Mouse (Mus musculus) lung, postnatal 10 days (tissue): Measurements from ENCODE around the gene Podn.

Experiments
- DNase-seq: peaks from one replicate; pipeline ENCODE4 v3.0.0; 2021

Podn gene

GRCm38 (mm10) chr4:108077224-108077955, 18.9 kb downstream of the Podn start:
- no peak for DNase-seq

- no peak for DNase-seq
Observed at GRCm38 (mm10) chr4:108074204-108074823, 21.9 kb downstream of the Podn start.

DNA sequence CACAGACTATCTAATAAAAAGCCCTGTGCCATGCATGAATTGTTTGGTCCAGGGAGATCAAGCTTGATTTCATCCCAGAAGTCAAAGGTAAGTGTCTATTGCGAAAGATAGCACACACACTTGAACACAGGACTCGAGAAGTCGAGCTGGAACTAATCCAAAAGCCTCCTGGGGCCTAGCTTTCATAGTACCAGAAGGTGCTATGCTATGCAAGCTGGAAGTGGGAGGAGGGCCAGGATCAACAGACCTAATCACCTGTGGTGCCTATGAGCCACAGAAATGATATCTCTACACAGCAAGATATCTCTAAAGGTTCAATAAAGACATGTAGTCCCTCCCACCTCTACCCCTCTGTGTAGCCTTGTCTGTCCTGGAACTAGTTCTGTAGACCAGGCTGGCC, 24.2 kb downstream of the Podn start:
- DNase-seq: peak; percentile 47

DNA sequence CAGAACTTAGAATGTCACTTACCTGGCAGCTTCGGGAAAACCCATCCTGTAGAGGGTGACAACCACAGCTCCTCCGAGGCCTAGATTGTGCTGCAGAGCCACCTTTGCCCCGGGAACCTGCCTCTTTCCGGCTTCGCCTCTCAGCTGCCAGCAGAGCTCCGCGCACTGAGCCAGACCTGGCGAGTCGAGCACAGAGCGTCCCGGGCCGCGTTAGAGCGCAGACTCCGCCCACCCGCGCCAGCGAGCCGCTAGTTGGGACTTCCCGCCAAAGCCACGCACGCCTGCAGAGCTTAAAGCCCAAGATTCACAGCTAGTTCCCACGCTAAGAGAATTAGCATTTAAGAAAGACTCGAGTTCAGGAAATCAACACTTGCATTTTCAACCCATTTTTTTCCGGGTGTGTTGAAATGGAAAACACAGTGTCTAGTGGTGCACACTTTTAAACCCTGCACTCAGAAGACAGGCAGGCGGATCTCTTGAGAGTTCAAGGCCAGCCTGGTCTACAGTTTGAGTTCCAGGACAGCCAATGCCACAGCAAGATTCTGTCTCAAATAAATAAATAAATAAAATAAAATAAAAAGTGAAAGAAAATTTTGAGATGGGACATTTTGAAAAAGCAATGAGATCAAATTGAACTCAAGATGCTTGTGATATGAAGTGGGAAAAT, 24.9 kb downstream of the Podn start:
- peak; percentile 98 for DNase-seq

GRCm38 (mm10) chr4:108070723-108071122, 25.5 kb downstream of the Podn start:
- peak; percentile 14 for DNase-seq

DNA sequence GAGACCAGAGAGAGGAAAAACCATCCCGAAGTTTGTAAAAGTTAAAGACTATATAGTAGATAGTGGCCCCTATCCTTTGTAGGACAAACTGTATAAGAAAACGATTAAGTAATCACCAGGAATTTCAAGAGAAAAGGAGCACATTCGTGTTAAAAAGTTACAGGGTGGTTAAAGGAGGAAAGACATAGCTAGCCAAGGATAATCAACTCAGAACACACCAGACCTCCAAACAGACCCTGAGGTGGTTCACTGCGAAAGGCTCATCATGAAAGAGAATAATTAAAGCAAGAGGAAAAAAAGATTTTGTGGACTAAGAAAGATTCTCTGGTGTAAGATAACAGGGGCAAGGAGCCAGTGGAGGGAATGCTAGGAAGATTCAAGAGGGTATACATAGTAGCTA, 26.0 kb downstream of the Podn start:
- DNase-seq: no peak

- DNase-seq: no peak
Observed at GRCm38 (mm10) chr4:108068081-108068480, 28.2 kb downstream of the Podn start.

DNA sequence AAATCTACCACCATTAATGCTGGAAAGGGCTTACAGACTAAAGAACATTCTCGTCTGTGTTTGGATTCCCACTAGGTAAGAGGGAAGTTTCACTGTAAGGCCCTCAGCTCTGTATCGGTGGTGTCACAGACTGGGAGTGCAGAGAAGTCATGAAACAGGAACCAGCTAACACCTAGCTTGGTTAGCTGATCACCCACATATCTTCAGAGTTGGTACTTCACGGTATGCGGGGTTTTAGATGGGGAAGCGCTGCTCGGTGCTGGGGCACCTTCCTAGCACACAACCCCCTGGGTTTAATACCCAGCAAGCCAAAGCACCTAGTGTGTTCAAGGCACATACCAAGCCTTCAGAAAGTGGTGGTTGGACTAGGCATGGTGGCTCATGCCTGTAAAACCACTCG, 29.0 kb downstream of the Podn start:
- DNase-seq: no peak

GRCm38 (mm10) chr4:108066569-108066968, 29.7 kb downstream of the Podn start:
- no peak for DNase-seq

DNA sequence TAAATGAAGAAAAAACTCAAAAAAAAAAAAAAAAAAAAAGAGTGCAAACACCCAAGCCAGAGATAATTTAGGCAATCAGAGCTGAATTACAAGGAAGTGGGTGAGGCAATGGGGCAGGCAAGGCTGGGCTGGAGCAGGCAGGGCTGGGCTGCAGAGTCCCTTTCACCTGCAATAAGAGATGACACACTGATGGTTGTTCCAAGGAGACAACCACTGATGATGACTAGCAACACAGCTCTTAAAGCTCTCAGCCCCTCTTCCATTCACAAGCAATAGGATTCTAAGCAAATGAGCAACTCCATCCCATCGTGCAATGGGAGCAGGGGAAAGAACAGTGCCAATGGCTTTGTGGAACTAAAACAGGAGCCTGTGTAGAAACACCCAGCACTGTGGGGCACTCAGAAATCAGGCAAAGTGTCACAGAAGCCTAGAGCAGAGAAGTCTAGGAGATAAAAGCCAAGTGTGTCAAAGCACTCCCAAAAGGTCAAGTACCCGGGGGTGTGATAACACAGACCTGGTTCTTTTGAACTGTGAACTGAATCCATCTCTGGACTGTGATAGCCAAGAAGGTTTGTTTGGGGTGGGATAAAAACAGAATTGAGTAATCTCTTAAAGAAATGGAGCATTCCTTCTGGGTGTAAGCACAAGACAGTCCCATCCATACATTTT, 30.9 kb downstream of the Podn start:
- no peak for DNase-seq

- DNase-seq: no peak
Observed at GRCm38 (mm10) chr4:108063616-108064015, 32.6 kb downstream of the Podn start.

DNA sequence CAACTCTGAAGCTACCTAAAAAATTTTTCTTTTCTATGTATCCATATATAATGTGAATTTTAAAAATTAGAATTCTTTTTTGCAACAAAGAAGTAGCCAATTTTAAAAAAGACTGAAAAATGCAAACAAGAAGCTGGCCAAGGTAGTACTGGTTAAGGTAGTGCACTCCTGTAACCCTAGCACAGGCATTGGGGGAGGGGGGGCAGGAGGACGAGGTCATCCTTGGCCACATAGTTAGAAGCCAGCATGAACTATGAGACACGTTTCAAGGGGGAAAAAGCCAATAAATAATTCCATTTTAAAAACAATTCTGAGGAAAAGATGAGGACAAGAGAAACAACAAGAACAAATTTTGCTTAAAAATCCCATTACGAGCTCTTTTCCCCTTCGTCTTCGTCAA, 33.7 kb downstream of the Podn start:
- DNase-seq: no peak

- DNase-seq: no peak
Observed at GRCm38 (mm10) chr4:108060774-108061173, 35.5 kb downstream of the Podn start.

GRCm38 (mm10) chr4:108059601-108060379, 36.5 kb downstream of the Podn start:
- no peak for DNase-seq

DNA sequence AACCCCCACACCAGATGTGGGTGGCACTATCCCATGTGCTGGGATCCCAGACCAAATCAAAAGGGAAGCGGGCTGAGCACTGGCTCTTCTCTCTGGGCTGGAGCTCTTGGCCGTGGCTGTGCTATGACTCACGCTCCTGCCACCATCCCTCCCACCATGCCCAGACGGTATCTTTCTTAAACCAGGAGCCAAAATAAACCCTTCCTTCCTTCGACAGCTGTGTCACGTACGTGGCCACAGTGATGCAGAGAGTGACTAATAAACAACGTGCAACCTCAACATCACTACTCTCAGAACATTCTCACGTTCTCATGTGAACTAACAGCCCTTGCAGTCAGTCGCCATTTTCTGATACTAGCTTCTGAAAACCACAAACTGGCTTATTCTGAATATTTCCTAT, 38.1 kb downstream of the Podn start:
- DNase-seq: peak; percentile 41

- no peak for DNase-seq
Observed at GRCm38 (mm10) chr4:108057247-108057646, 39.0 kb downstream of the Podn start.

GRCm38 (mm10) chr4:108055873-108056272, 40.4 kb downstream of the Podn start:
- DNase-seq: peak; percentile 38

DNA sequence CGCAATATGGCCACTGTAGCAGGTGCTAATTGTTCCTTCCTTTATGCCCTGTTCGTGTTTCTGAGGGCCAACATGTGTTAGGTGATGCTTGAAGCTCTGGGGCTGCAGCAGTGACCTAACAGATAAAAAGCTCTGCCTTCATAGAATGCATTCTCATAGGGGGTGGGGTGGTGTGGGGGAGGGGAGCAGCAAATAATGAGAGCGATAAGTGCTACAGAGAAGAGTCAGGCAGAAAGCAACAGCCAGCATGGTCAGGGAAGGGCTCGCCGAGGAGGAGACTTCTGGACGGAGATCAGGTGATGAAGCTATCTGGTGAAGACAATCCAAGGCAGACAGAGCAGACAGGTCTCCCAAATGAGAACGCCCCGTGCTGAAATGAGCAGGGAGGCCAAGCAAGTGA, 43.6 kb downstream of the Podn start:
- DNase-seq: no peak

DNA sequence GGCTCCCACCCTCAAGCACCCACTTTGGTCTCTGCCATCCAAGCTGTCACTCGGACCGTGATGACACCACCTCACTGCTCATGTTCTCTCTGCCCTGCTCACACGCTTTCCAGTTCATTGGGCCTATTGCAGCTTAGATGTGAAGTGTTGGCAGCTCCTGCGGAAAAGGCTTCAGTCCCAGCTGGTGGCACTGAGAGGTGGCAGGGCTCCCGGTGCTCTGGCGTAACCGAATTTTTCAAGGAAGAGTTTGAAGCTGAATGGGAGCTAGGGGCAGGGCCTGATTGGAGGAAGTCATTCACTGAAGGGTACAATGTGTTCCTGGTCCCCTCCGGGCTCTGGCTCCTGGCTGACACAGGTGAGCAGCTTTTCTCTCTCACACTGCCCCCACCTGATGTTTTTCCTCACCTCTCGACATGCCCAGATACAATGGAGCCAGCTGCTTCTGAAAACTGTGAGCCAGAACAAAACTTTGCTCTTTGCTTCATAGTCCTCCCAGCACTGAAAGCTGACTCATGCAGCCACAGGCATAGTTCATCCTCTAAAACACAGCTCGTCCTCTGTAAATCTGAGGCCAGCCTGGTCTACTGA, 44.5 kb downstream of the Podn start:
- peak; percentile 19 for DNase-seq

DNA sequence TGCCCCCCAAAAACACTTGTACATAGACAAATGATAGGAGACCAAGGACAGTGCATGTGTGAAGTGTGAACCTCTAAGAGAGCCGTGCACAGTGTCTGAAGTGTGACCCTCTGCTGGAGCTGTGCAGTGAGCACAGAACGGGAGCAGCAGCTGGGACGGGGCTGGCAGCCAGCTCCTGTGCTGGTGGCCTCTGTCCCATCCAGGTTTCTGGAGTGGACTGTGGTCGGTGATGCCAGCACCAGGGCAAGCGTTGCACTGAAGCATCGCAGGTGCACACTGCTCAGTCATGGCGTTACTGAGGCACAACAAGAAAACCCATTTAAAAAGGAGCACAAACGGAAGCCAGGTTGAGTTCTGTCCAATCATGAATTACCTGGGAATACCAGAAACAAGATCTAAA, 50.1 kb downstream of the Podn start:
- DNase-seq: no peak

DNA sequence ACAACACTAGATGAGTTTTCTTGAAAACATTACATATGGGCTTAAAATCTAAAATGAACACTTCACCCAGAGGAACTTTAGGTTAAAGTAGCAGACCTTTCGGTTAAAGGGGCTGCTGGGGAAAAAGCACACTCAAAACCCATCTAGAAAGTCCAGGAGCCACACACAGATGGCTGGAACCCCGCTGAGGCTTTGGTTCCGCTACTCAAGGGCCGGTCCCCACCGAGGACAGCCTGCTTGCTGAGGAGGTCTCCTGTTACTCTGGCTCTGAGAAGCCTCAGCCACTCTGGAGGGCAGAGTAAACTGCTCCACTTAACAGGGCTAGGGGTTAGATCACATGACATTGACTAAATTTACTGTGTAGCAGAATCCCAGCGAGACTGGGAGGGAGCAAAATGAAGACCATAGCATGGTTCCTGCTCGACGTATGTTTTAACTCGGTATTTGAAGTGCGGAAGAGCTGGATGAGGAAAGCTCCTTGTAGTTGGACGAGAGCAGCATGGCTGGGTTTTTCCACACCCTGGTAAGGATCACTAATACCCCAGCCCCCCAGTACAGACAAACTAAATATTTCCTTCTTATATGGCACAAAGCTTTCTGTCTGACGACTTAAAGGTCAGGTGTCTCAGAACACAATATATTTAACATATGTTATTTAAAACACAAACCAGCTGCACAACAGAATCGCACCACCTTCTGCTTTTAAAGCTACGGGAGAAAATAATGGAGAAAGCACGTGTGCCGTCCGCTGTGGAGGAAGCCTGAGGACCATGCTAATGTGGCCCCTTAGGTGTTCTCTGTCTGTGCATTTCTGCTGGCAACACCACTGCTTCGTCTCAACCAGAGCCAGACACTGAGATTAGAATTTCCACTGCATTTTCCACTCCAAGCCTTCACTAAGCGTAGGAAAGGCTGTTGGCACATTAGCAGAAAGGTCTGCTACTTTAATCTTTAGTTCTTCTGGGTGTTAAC, 50.8 kb downstream of the Podn start:
- DNase-seq: no peak
